Mouse (Mus musculus): ENCODE measurements around the gene Tmem217.

DNA sequence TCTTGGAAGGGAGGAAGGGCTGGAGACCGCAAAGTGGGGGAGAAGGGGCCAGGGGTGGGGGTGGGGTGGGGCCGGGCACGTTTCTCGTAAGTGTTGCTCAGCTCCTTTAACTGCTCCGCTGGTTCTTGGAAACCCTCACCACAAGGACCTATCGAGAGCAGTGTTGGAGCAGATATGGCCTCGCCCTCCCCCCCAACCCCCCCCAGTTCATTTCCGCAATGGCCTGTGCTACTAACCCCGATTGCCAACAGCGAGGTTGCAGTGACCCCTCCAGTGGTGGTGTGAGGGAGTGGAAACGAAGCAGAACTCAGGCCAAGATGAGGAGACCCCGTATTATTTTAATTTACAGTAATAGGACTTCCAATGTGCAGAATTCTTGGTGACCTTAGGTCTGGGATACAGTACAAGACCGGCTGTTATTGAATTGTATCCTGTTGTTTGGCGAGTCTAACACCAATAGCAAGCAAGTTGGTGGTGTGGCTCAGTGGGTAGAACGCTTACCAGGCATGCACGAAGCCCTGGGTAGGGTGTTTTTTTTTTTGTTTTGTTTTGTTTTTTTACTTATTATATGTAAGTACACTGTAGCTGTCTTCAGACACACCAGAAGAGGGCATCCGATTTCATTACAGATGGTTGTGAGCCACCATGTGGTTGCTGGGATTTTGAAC lies 51.2 kb downstream of the Tmem217 start:
- TF ChIP-seq POLR2A (IDR thresholded peaks at IDR 0.05; ENCODE audit: low read depth, low read length): no peak
- TF ChIP-seq CTCF (IDR thresholded peaks at IDR 0.05; ENCODE audit: extremely low read depth, insufficient read depth, insufficient read length, insufficient replicate concordance): no peak

All from spleen, adult 2 months (tissue).